9 mouse cellular contexts compared by ENCODE assay signal in the genomic region with DNA sequence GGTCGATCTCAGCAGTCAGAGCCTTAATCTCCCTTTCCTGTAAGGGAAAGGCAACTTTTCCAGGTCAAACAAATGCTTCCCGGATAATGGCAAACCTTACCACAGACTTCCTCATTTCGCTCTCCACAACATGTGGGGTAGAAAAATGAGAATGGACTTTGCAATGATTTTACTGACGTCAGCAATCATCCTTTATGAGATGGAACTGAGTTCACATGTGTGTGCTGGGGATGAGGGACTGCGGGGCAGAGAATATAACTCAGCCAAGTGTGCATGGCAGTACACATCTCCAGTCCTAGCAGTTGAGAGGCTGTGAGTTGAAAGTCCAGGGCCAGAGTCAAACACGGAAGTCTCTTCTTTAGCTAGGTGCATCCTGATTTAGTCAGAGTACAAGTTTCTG. TPM values are rescaled to one million over a fixed set of nuclear protein-coding genes. Genes with fewer than 3 reads are reported as not detected.
DNase-seq lines count a peak whose midpoint lies in the region; ATAC-seq and TF ChIP-seq lines count a peak whose summit lies in the region.
"Had no signal": no experiment of that assay in that cellular context is flagged by ENCODE, and none has a peak within 500 bp of the region (broad histone marks: within the 10 kb centered on the region; RNA-seq: fewer than 3 reads in every experiment).

No protein-coding gene starts in this region.

- peak overlapping the region; percentile 67 for H3K4me2 ChIP-seq in neural tube, embryonic 11.5 days (ENCODE audit: low read depth)
- H3K4me2 ChIP-seq in liver, embryonic 11.5 days = peak overlapping the region; percentile 83
- peak overlapping the region; percentile 63 for H3K4me2 ChIP-seq in stomach, postnatal 0 days (replicated peaks; ENCODE audit: low read depth)

- no peak for DNase-seq in cerebellum, adult 2 months
- DNase-seq in cerebellum, postnatal 14 days = no peak
- no peak for DNase-seq in neural tube, embryonic 11.5 days (ENCODE audit: low spot score)
- no peak for DNase-seq in neural tube, embryonic 10.5 days (ENCODE audit: extremely low spot score, low spot score)
- DNase-seq in liver, embryonic 11.5 days (ENCODE audit: low spot score) = no peak
- DNase-seq in stomach, postnatal 0 days (ENCODE audit: low spot score) = no peak
- no peak for DNase-seq in layer of hippocampus, adult 18-20 months (ENCODE audit: low spot score in 2 of 2)
- DNase-seq: layer of hippocampus, postnatal 36 days had no signal

- H3K9ac ChIP-seq in neural tube, embryonic 11.5 days (ENCODE audit: low read length) = no peak overlapping the region
- H3K9ac ChIP-seq in liver, embryonic 11.5 days (ENCODE audit: low read depth, low read length) = peak overlapping the region; percentile 90
- H3K9ac ChIP-seq in stomach, postnatal 0 days (ENCODE audit: low read length) = no peak overlapping the region

- no peak for TF ChIP-seq POLR2A in cerebellum, adult 2 months (IDR thresholded peaks at IDR 0.05; ENCODE audit: borderline replicate concordance, insufficient read depth, low read length)

- H3K27me3 ChIP-seq in cerebellum, adult 2 months (ENCODE audit: control insufficient read depth, insufficient read depth, low read length) = no peaks in the 10 kb centered on the region
- H3K27me3 ChIP-seq in neural tube, embryonic 11.5 days (ENCODE audit: control insufficient read depth, insufficient read depth, low read length) = no peaks in the 10 kb centered on the region
- H3K27me3 ChIP-seq in liver, embryonic 11.5 days (replicated peaks; ENCODE audit: control insufficient read depth, insufficient read depth, low read length) = no peaks in the 10 kb centered on the region
- H3K27me3 ChIP-seq in stomach, postnatal 0 days (ENCODE audit: control insufficient read depth, insufficient read depth, low read length) = no peaks in the 10 kb centered on the region

- ATAC-seq in neural tube, embryonic 11.5 days (ENCODE audit: insufficient read depth, low FRiP score, low TSS enrichment) = no peak
- ATAC-seq in liver, embryonic 11.5 days (replicated peaks; ENCODE audit: low FRiP score) = no peak
- ATAC-seq in stomach, postnatal 0 days (ENCODE audit: low FRiP score, low TSS enrichment) = no peak
- ATAC-seq in monocyte, adult 5-6 weeks (replicated peaks; ENCODE audit: insufficient number of reproducible peaks, low FRiP score, low TSS enrichment, poor library complexity, severe bottlenecking) = no peak

- peaks cover 4% of the 10 kb centered on the region for H3K36me3 ChIP-seq in neural tube, embryonic 11.5 days (ENCODE audit: control insufficient read depth, insufficient read depth, low read length)
- H3K36me3 ChIP-seq in liver, embryonic 11.5 days (ENCODE audit: control insufficient read depth, insufficient read depth, low read length) = peaks cover 21% of the 10 kb centered on the region; the same call in 1 of the 2 replicates
- peaks cover 11% of the 10 kb centered on the region for H3K36me3 ChIP-seq in stomach, postnatal 0 days (ENCODE audit: control insufficient read depth, insufficient read depth, low read length)

- H3K4me3 ChIP-seq in cerebellum, adult 2 months (replicated peaks; ENCODE audit: insufficient read depth, low read depth, low read length) = peak overlapping the region; percentile 96
- H3K4me3 ChIP-seq in neural tube, embryonic 11.5 days (ENCODE audit: low read depth, low read length) = peak overlapping the region; percentile 90; the same call in 1 of the 2 replicates
- H3K4me3 ChIP-seq in liver, embryonic 11.5 days (ENCODE audit: low read depth, low read length) = peak overlapping the region; percentile 98
- H3K4me3 ChIP-seq in stomach, postnatal 0 days (ENCODE audit: low read depth, low read length) = peak overlapping the region; percentile 92

- no peaks in the 10 kb centered on the region for H3K9me3 ChIP-seq in neural tube, embryonic 11.5 days (ENCODE audit: control insufficient read depth, low read length)
- H3K9me3 ChIP-seq in liver, embryonic 11.5 days (ENCODE audit: control insufficient read depth, low read length) = no peaks in the 10 kb centered on the region
- H3K9me3 ChIP-seq in stomach, postnatal 0 days (ENCODE audit: control insufficient read depth, low read length) = no peaks in the 10 kb centered on the region

- 84% methylated on average over 6 of the region's 6 CpGs for whole genome bisulfite sequencing in cerebellum, adult 2 months
- WGBS in neural tube, embryonic 11.5 days = 89% methylated on average over 6 of the region's 6 CpGs
- 40% methylated on average over 6 of the region's 6 CpGs for WGBS in liver, embryonic 11.5 days
- 78% methylated on average over 6 of the region's 6 CpGs for WGBS in stomach, postnatal 0 days

- no peak for TF ChIP-seq CTCF in cerebellum, adult 2 months (IDR thresholded peaks at IDR 0.05; ENCODE audit: borderline replicate concordance, insufficient read depth, low read depth, low read length)
- TF ChIP-seq CTCF in stomach, postnatal 0 days (IDR thresholded peaks at IDR 0.05; ENCODE audit: low read depth) = no peak

- no peak overlapping the region for H3K27ac ChIP-seq in cerebellum, adult 2 months (ENCODE audit: insufficient read depth, low read length)
- H3K27ac ChIP-seq in neural tube, embryonic 11.5 days (ENCODE audit: low read depth, low read length) = no peak overlapping the region
- no peak overlapping the region for H3K27ac ChIP-seq in liver, embryonic 11.5 days (ENCODE audit: low read depth, low read length)
- H3K27ac ChIP-seq in stomach, postnatal 0 days (replicated peaks) = no peak overlapping the region

- peaks cover 3% of the 10 kb centered on the region for H3K4me1 ChIP-seq in cerebellum, adult 2 months (ENCODE audit: control insufficient read depth, insufficient read depth, low read length)
- H3K4me1 ChIP-seq in neural tube, embryonic 11.5 days (ENCODE audit: control insufficient read depth, insufficient read depth, low read length) = 0 out of 2 replicates have a peak, but pooled peaks cover 6% of the 10 kb centered on the region
- H3K4me1 ChIP-seq in liver, embryonic 11.5 days (replicated peaks; ENCODE audit: control insufficient read depth, insufficient read depth, low read length) = peaks cover 14% of the 10 kb centered on the region
- H3K4me1 ChIP-seq in stomach, postnatal 0 days (replicated peaks; ENCODE audit: control insufficient read depth, insufficient read depth) = no peaks in the 10 kb centered on the region

- no peak for TF ChIP-seq EP300 in stomach, postnatal 0 days (optimal IDR thresholded peaks at IDR 0.05)

RNA-seq across cellular contexts. Expression of gene Rars, which starts 1.0 kb away (rescaled TPM):
- polyA plus RNA-seq in cerebellum, adult 2 months (2012; rRNA removed) = 45.7 and 45.9 TPM in 2 replicates
- 115 and 116 TPM in 2 replicates for polyA plus RNA-seq in neural tube, embryonic 11.5 days (2014; fragmentation: Nextera tagmentation; extraction: Ambion mirVana)
- 137 and 141 TPM in 2 replicates for polyA plus RNA-seq in liver, embryonic 11.5 days (2014; fragmentation: Nextera tagmentation; extraction: Ambion mirVana)
- 55.8 and 57.0 TPM in 2 replicates for polyA plus RNA-seq in stomach, postnatal 0 days (2015; fragmentation: Nextera tagmentation; extraction: Ambion mirVana)
- 10 to 100 TPM; 51.4 to 53.5 TPM for total RNA-seq in layer of hippocampus, adult 18-20 months (2021)
- total RNA-seq in monocyte, adult 5-6 weeks (2017) = 47.1 to 62.1 TPM (median 50.5 TPM) in 3 replicates

RNA-seq across cellular contexts. Expression of gene Fbll1, which starts 34.6 kb away (rescaled TPM):
- polyA plus RNA-seq in cerebellum, adult 2 months (2012; rRNA removed) = 45.5 TPM in 2 replicates
- polyA plus RNA-seq in neural tube, embryonic 11.5 days (2014; fragmentation: Nextera tagmentation; extraction: Ambion mirVana) = 4.3 and 4.9 TPM in 2 replicates
- polyA plus RNA-seq in liver, embryonic 11.5 days (2014; fragmentation: Nextera tagmentation; extraction: Ambion mirVana) = not detected in 2 replicates
- polyA plus RNA-seq in stomach, postnatal 0 days (2015; fragmentation: Nextera tagmentation; extraction: Ambion mirVana) = 0.62 and 1.0 TPM in 2 replicates
- total RNA-seq in layer of hippocampus, adult 18-20 months (2021) = 10 to 100 TPM; 44.5 to 46.2 TPM
- not detected in 3 replicates for total RNA-seq in monocyte, adult 5-6 weeks (2017)
